Mouse (Mus musculus) bone marrow macrophage, adult 2 months (primary cell): ENCODE measurements around the gene Ppara.

ENCODE experiments used
- CTCF ChIP-seq: IDR thresholded peaks from 2 replicates; pipeline ENCODE4 v1.5.1; 2012; ENCODE audit warnings: low read depth, mild to moderate bottlenecking, low read length, moderate library complexity
- POLR2A ChIP-seq: IDR thresholded peaks from 2 replicates; pipeline ENCODE4 v1.6.1; 2012; ENCODE audit warnings: mild to moderate bottlenecking, low read depth, low read length, borderline replicate concordance

- TF ChIP-seq POLR2A (no peak), CTCF (no peak)
These were observed 30.3 kb upstream of the Ppara start for GRCm38 (mm10) chr15:85704341-85705012.
